Mouse (Mus musculus) liver, embryonic 14.5 days (tissue): ENCODE measurements around the gene Pnp2.

Experiments
- CTCF ChIP-seq: IDR thresholded peaks from 2 replicates; pipeline ENCODE4 v1.5.1; 2016; ENCODE audit warnings: antibody characterized with exemption, low read depth, control low read depth
- EP300 ChIP-seq: IDR thresholded peaks from 2 replicates; pipeline ENCODE4 v1.6.1; 2016; ENCODE audit warnings: antibody characterized with exemption, low read depth

DNA sequence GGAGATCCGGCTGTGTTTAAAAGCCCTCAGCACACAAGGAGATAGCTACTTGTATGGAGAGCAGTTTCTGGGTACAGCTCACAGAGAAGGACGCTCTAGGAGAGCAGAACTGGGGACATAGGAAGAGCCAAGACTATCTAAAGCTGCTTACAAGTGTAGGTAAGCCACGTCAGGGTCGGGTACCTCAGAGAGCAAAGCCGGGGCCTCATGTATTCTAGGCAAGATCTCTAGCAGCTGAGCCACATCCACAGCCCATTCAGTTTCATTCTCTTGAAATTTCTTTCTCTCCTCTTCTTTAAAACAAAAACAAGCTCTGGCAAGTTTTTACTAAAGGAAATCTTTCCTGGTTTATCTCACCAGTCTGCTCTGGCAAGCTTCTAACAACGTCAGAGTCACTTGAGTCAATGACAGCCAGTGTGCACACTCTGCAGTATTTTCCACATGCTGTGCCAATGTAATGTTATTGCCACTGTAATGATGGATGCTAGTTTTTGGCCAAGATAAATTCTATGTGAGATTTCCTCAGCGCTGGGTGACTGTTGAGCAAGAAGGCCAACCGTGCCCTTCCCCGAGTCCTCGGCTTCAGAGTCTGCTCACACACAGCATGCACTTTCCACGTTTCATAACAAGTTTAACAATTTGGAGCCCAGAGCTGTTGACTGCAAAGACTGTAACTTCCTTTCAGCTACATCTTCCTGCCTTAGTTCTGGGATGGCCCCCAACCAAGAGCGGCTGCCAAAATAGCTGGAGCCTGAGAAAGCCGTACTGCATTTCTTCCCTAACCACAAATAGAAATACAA lies 52.3 kb downstream of the Pnp2 start:
- TF ChIP-seq EP300 (no peak), CTCF (no peak)
